Mouse (Mus musculus): Measurements from ENCODE around the gene Map4k1. TPM values are rescaled to one million over a fixed set of nuclear protein-coding genes. Genes with fewer than 3 reads are reported as not detected.

Map4k1 gene
- total and polyA plus RNA-seq, 3 experiments: 0.37 to 2.2 (median 1.3) TPM

GRCm38 (mm10) chr7:28977556-28977955 lies 4.3 kb upstream of the Map4k1 start:
- no peak for DNase-seq

- peak; percentile 23 for DNase-seq
These were observed 594 bp downstream of the Map4k1 start for GRCm38 (mm10) chr7:28982274-28983013.

DNA sequence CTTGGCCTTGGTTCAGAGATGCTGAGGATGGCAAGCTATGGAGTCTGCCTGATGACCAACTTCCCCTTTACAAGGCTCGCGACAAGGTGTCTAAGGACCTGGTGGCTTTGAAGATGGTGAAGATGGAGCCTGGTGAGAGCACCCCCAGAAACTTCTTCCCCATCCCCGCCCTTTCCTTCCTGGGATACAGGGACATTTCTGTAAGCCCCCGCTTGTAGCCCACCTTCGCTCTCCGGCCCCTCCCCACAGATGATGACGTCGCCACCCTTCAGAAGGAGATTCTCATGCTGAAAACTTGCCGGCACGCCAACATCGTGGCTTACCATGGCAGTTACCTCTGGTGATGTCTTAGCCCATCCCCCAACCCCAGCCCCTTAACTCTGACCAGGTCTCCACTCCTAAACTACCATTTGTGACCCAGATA lies 1.3 kb downstream of the Map4k1 start:
- DNase-seq: no peak

GRCm38 (mm10) chr7:28983849-28984248 lies 2.0 kb downstream of the Map4k1 start:
- no peak for DNase-seq

DNA sequence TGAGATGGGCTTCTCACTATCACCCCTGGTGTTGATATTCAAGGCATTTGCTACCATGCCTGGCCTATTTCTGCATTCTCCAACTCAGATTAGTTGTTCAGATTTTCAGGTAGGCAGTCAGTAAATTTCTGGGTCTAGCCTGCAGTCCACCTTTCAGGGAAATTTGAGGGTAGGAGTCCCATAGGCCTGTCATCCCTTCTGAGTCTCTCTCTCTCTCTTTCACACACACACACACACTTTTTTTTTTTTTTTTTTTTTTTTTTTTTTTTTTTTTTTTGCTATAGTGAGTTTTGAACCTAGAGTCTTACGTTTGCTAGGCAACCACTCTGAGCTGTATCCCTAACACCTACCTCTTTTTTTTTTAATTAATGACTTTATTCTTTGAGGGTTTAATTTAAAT lies 2.6 kb downstream of the Map4k1 start:
- DNase-seq: no peak

DNA sequence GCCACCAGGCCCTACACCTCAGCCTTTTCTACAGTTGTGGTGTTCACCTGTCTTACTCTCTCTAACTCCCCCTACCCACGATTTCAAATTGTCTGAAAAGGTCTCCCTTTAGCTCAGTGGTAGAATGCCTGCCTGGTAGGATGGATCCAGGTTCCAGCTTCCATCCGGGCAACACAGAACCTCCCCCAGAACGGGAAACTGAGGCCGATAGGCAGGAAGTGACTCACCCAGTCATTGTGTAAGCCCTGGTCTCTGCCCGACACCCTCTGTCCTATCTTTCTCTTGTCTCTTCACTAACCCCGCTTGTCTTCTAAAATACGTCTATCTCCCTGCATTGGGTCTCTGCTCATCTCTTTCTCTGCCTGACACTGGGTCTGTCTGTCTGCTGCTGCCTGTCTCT lies 3.4 kb downstream of the Map4k1 start:
- DNase-seq: no peak

- no peak for DNase-seq
These were observed 9.0 kb downstream of the Map4k1 start for GRCm38 (mm10) chr7:28990766-28991273.

- no peak for DNase-seq
These were observed 9.8 kb downstream of the Map4k1 start for GRCm38 (mm10) chr7:28991616-28992015.

DNA sequence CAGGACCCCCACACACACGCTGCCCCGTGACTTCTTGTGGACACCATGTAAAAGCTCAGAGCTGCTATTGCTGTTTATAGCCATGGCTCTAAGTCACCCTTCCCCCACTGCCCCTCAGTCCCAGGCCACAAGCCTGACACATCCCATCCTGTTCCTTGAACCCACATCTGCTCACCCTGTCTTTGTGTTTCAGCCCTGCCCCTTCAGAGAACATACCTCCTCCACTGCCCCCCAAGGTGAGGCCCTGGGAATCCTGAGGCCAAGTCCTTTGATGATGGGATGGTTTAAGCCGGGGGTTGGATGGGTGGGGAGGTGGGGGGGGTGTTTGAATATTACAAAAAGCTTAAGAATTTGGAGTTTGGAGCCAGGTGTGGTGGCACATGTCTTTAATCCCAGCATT lies 11.1 kb downstream of the Map4k1 start:
- DNase-seq: no peak

DNA sequence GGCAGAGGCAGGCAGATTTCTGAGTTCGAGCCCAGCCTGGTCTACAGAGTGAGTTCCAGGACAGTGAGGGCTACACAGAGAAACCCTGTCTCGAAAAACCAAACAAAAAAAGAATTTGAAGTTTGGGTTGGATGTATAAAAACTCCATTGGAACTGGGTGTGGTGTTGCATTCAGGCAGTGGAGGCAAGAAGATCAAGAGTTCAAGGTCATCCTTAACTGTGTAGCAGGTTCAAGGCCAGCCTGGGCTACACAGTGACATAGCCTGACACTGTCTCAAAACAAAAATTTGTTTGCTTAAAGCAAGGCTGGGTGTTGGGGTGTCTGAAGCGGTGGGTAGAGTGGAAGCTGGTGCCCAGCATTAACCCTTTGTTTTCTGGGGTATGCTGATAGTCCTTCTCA lies 11.6 kb downstream of the Map4k1 start:
- DNase-seq: no peak

GRCm38 (mm10) chr7:29000651-29001605 lies 19.1 kb downstream of the Map4k1 start:
- DNase-seq: peak; percentile 63

- DNase-seq: no peak
These were observed 25.6 kb downstream of the Map4k1 start for GRCm38 (mm10) chr7:29007224-29008101.

DNA sequence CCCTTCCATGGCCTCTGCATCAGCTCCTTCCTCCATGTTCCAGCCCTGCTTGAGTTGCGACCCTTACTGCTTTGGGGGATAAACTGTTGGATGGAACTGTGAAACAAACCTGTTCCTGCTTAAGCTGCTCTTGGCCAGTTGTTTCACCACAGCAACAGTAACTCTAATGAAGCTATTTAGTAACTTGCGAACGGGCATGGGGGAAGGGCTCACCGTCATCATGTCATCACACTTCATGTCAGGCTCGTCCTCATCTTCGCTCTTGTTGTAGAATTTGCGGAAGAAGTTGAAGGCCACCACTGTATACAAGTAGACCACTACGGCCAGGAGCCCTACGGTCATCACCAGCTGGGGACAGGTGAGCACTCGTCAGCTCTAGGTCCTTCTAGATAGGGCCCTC lies 26.3 kb downstream of the Map4k1 start:
- no peak for DNase-seq

- no peak for DNase-seq
These were observed 26.9 kb downstream of the Map4k1 start for GRCm38 (mm10) chr7:29008714-29009113.

DNA sequence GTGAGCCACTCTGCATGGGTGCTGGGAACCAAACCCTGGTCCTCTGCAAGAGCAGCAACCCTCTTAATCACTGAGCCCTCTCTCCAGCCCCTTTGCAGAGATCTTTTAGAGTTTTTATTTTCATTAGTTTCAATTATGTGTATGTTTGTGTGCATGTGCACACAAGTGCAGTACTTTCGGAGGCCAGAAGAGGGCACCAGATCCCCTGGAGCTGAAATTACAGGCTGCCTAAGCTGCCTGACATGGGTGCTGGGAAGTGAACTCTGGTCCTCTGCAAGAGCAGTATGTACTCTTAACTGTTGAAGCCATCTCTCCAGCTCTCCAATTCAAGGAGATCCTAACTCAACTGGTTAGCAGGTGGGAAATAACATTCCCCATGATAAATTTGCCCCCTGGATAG lies 33.1 kb downstream of the Map4k1 start:
- DNase-seq: no peak

GRCm38 (mm10) chr7:29016440-29016839 lies 34.6 kb downstream of the Map4k1 start:
- no peak for DNase-seq

DNA sequence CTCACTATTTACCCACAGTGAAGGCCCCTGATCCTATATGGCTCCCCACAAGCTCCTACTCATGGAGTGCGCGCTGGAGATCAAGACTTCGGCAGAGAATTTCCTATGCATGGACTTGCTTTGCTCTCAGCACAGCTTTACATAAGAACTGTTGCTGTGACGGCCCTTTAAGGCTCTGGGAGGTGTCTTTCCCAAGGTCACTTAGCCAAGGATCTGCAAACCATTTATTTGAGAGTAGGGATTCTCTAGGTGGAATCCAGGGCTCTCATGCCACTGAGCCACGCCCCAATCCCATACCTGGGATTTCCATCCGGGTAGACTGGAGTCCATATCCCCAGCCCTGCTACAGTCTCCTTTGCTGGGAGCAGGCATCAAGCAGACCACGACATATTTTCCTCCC lies 35.4 kb downstream of the Map4k1 start:
- no peak for DNase-seq

GRCm38 (mm10) chr7:29019447-29020220 lies 37.8 kb downstream of the Map4k1 start:
- DNase-seq: no peak

GRCm38 (mm10) chr7:29022479-29022878 lies 40.6 kb downstream of the Map4k1 start:
- DNase-seq: no peak

DNA sequence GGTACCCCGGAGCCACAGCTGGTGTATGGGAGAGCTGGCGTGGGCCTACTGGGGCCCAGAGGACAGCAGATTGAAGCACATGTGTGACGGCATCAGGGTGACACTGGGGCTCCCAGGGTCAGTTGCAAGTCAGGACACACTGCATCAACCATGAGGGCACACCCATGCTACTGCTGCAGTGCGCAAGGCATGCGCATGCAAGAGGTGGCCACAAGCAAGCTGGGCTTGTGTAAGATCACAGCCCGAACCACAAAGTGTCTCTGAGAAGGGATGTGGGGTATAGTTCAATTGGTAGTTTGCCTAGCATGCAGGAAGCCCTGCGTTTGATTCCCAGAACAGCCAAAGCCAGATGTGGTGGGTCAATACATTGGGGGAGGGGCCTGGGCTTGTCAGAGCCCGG lies 41.7 kb downstream of the Map4k1 start:
- DNase-seq: no peak

GRCm38 (mm10) chr7:29025566-29025965 lies 43.7 kb downstream of the Map4k1 start:
- no peak for DNase-seq

All from adrenal gland, adult 2 months (tissue).